Mouse (Mus musculus) hindbrain, postnatal 0 days (tissue): ENCODE results near the gene Tmem95. TPM values are rescaled to one million over a fixed set of nuclear protein-coding genes. Genes with fewer than 3 reads are reported as not detected.

Source experiments
- ATAC-seq: fragments of 200-750 bp; cut with Nextera tagmentation; 2 replicates; pipeline ENCODE4 v1.8.0; 2017; ENCODE audit warnings: mild to moderate bottlenecking, moderate TSS enrichment, moderate library complexity
- DNase-seq: peaks from one replicate; pipeline ENCODE4 v3.0.0-alpha.2; 2015; ENCODE audit warnings: low spot score
- H3K27ac ChIP-seq: fragments of 300-500 bp; sonication (generic); 2 replicates; pipeline ENCODE4 v1.5.1; 2014; ENCODE audit warnings: mild to moderate bottlenecking
- H3K27me3 ChIP-seq: fragments of 300-500 bp; sonication (generic); 2 replicates; pipeline ENCODE4 v1.6.1; 2014; ENCODE audit warnings: low read length, mixed read lengths; ENCODE audit not compliant: insufficient read depth
- H3K36me3 ChIP-seq: fragments of 300-500 bp; sonication (generic); 2 replicates; pipeline ENCODE4 v1.6.1; 2014; ENCODE audit warnings: low read length, mixed read lengths; ENCODE audit not compliant: insufficient read depth
- H3K4me1 ChIP-seq: fragments of 300-500 bp; sonication (generic); 2 replicates; pipeline ENCODE4 v1.6.1; 2014; ENCODE audit warnings: antibody characterized with exemption, low read length, mixed read lengths; ENCODE audit not compliant: insufficient read depth
- H3K4me2 ChIP-seq: fragments of 300-500 bp; sonication (generic); 2 replicates; pipeline ENCODE4 v1.6.1; 2014; ENCODE audit warnings: low read depth, mild to moderate bottlenecking, low read length, moderate library complexity, mixed read lengths
- H3K4me3 ChIP-seq: fragments of 300-500 bp; sonication (generic); 2 replicates; pipeline ENCODE4 v1.5.1; 2014; ENCODE audit warnings: low read length
- H3K9ac ChIP-seq: fragments of 300-500 bp; sonication (generic); replicated peaks from 2 replicates; pipeline ENCODE4 v1.6.1; 2014; ENCODE audit warnings: mild to moderate bottlenecking, low read length, moderate library complexity, mixed read lengths
- H3K9me3 ChIP-seq: fragments of 300-500 bp; sonication (generic); 2 replicates; pipeline ENCODE4 v1.6.1; 2016; ENCODE audit warnings: low read length, mixed read lengths
- CTCF ChIP-seq: IDR thresholded peaks from 2 replicates; pipeline ENCODE4 v1.5.1; 2016; ENCODE audit warnings: antibody characterized with exemption, control low read depth, low read depth
- WGBS: fragments of 180-500 bp; shearing (Covaris S2); extraction: QIAGEN DNeasy Blood & Tissue Kit; methylation state at CpG from one replicate; pipeline ENCODE4 v1.1.7; 2014; 5-methylcytosine and 5-hydroxymethylcytosine counted together
- polyA plus RNA-seq: library from polyadenylated mRNA; unstranded; fragments of >200 nt; fragmentation: Nextera tagmentation; extraction: Ambion mirVana; gene quantifications from 2 replicates; pipeline ENCODE4 v1.2.1, GENCODE M21; 2015
- total RNA-seq: library from RNA; depleted of rRNA; stranded (reverse); fragments of >200 nt; gene quantifications from 2 replicates; pipeline ENCODE4 v1.2.3, GENCODE M21; 2014

The Tmem95 gene
- total and polyA plus RNA-seq, 2 experiments from 2014 or later = not detected

- Histone ChIP-seq H3K27me3 (no peaks in the 10 kb centered on the region), H3K4me3 (no peak overlapping the region), H3K4me2 (peak overlapping the region; percentile 92), H3K4me1 (peaks cover 6% of the 10 kb centered on the region), H3K36me3 (peaks cover 29% of the 10 kb centered on the region), H3K9ac (no peak overlapping the region), H3K9me3 (no peaks in the 10 kb centered on the region), H3K27ac (0 out of 2 replicates have a peak overlapping the region, but pooled peaks have one; percentile 93)
- ATAC-seq (no peak), DNase-seq (no peak)
- TF ChIP-seq CTCF = no peak
- 87% methylated on average over 6 of the region's 6 CpGs for WGBS
Measured at GRCm38 (mm10) chr11:69848021-69848420, 29.8 kb downstream of the Tmem95 start.

- 9% methylated on average over 37 of the region's 37 CpGs for WGBS
- peak overlapping the region; percentile 80 for H3K4me3 ChIP-seq
- peak overlapping the region; percentile 93 for H3K27ac ChIP-seq
- H3K27me3 ChIP-seq = no peaks in the 10 kb centered on the region
- H3K9me3 ChIP-seq = no peaks in the 10 kb centered on the region
- no peak for TF ChIP-seq CTCF
- peaks cover 29% of the 10 kb centered on the region for H3K36me3 ChIP-seq
- peaks cover 6% of the 10 kb centered on the region for H3K4me1 ChIP-seq
- peak; percentile 27 for DNase-seq
- ATAC-seq = peak; percentile 48
- H3K9ac ChIP-seq = peak overlapping the region; percentile 85
- peak overlapping the region; percentile 92 for H3K4me2 ChIP-seq
Measured at GRCm38 (mm10) chr11:69846738-69847688, 30.8 kb downstream of the Tmem95 start.

- DNase-seq = peak; percentile 96
- H3K4me2 ChIP-seq = peak within 1 kb of the TSS; percentile 92
- WGBS = under 1% methylated on average over 32 of the region's 38 CpGs
- H3K36me3 ChIP-seq = peaks cover 23% of the 10 kb centered on the region
- TF ChIP-seq CTCF = no peak
- H3K4me3 ChIP-seq = peak within 1 kb of the TSS; percentile 80
- H3K27me3 ChIP-seq = no peaks in the 10 kb centered on the region
- H3K9ac ChIP-seq = peak within 1 kb of the TSS; percentile 85
- H3K27ac ChIP-seq = peak within 1 kb of the TSS; percentile 93
- peak; percentile 94 for ATAC-seq
- no peaks in the 10 kb centered on the region for H3K9me3 ChIP-seq
- peaks cover 6% of the 10 kb centered on the region for H3K4me1 ChIP-seq
Measured at GRCm38 (mm10) chr11:69846198-69846680, 31.6 kb downstream of the Tmem95 start, which contains the start of gene Plscr3. Plscr3 (plus strand) TSS chr11:69846376.

GRCm38 (mm10) chr11:69838714-69839104, 39.1 kb downstream of the Tmem95 start:
- Histone ChIP-seq H3K36me3 (no peaks in the 10 kb centered on the region), H3K9me3 (no peaks in the 10 kb centered on the region), H3K27me3 (no peaks in the 10 kb centered on the region), H3K4me1 (peaks cover 14% of the 10 kb centered on the region), H3K4me3 (peak overlapping the region; percentile 72), H3K27ac (peak overlapping the region; percentile 88), H3K9ac (peak overlapping the region; percentile 71), H3K4me2 (peak overlapping the region; percentile 86)
- ATAC-seq (no peak), DNase-seq (no peak)
- no peak for TF ChIP-seq CTCF
- WGBS = 0% methylated on average over 7 of the region's 7 CpGs

- DNase-seq (peak; percentile 98), ATAC-seq (peak; percentile 91)
- Histone ChIP-seq H3K4me2 (peak within 1 kb of the TSS; percentile 86), H3K27ac (peak within 1 kb of the TSS; percentile 88), H3K27me3 (no peaks in the 10 kb centered on the region), H3K9ac (peak within 1 kb of the TSS; percentile 79), H3K4me3 (peak within 1 kb of the TSS; percentile 72), H3K4me1 (peaks cover 14% of the 10 kb centered on the region), H3K36me3 (peaks cover 2% of the 10 kb centered on the region; the same call in 1 of the 2 replicates), H3K9me3 (no peaks in the 10 kb centered on the region)
- TF ChIP-seq CTCF = no peak
- WGBS = under 1% methylated on average over 34 of the region's 34 CpGs
Measured at GRCm38 (mm10) chr11:69837952-69838713, 39.7 kb downstream of the Tmem95 start, which contains the start of gene Tmem256. Tmem256 (plus strand) TSS chr11:69838514.

- DNase-seq (peak; percentile 93), ATAC-seq (no peak)
- TF ChIP-seq CTCF = peak; percentile 14; the same call in 1 of the 2 replicates
- Histone ChIP-seq H3K27me3 (no peaks in the 10 kb centered on the region), H3K4me3 (peak within 1 kb of the TSS; percentile 72), H3K27ac (peak within 1 kb of the TSS; percentile 88), H3K4me1 (peaks cover 14% of the 10 kb centered on the region), H3K9ac (peak within 1 kb of the TSS; percentile 79), H3K4me2 (peak within 1 kb of the TSS; percentile 86), H3K9me3 (no peaks in the 10 kb centered on the region), H3K36me3 (peaks cover 7% of the 10 kb centered on the region)
- WGBS = 0% methylated on average over 32 of the region's 32 CpGs
Measured at GRCm38 (mm10) chr11:69837604-69837951, 40.2 kb downstream of the Tmem95 start, which contains the start of gene Nlgn2. Nlgn2 (minus strand) TSS chr11:69837784.
